Mouse (Mus musculus) lung, postnatal 14 days (tissue): ENCODE data around the gene Stx1a.

Experiments
- DNase-seq: peaks from one replicate; pipeline ENCODE4 v3.0.0; 2021

The Stx1a gene

DNA sequence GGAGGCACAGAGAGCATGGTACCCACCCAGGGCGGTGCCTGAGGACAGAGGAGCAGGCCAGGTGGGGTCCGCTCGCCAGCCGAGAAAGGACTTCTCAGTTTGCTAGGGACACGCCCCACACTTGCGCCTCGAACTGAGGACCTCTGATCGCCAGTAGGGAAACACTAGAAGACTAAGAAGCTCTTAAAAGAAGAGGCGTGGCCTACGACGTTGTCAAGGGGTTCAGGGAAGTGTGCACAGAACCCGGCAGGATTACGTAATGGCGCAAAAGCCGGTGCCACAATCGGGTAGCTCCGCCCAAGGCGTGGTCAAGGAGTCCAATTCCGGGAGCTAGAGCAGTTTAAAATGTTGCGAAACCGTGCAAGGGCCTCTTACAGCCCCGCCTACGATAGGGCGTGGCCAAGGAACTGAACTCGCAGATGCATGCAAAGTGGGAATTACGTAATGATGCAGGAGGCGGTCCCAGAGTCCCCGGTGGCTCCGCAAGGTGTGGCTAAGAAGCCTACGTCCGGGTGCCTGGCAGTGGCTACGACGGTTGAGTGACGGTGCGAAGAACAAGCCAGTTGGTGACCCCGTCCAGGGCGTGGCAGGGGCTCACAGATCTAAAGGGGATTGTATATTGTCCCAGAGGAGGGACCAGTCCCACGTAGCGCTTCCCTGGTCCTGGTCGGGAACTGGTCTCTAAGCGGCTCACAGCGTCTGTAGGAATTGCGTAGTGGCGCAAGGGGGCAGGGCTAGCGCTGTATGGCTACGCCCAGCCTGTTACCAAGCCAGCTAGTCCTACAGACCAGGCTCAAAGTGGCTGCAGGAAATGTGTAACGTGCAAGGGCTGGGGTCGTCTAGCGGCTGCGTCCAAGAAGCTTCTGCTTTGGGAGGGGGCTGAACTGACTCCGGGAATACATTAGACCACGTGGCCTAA is 14.4 kb upstream of the Stx1a start, which contains the start of gene Abhd11:
TSS of gene Abhd11 (plus strand) at position 482 of the 919 bp plus-strand sequence.
- peak; percentile 98 for DNase-seq

GRCm38 (mm10) chr5:135009590-135010319 is 13.5 kb upstream of the Stx1a start:
- DNase-seq = peak; percentile 86

GRCm38 (mm10) chr5:135010320-135010709 is 13.0 kb upstream of the Stx1a start:
- DNase-seq = no peak

DNA sequence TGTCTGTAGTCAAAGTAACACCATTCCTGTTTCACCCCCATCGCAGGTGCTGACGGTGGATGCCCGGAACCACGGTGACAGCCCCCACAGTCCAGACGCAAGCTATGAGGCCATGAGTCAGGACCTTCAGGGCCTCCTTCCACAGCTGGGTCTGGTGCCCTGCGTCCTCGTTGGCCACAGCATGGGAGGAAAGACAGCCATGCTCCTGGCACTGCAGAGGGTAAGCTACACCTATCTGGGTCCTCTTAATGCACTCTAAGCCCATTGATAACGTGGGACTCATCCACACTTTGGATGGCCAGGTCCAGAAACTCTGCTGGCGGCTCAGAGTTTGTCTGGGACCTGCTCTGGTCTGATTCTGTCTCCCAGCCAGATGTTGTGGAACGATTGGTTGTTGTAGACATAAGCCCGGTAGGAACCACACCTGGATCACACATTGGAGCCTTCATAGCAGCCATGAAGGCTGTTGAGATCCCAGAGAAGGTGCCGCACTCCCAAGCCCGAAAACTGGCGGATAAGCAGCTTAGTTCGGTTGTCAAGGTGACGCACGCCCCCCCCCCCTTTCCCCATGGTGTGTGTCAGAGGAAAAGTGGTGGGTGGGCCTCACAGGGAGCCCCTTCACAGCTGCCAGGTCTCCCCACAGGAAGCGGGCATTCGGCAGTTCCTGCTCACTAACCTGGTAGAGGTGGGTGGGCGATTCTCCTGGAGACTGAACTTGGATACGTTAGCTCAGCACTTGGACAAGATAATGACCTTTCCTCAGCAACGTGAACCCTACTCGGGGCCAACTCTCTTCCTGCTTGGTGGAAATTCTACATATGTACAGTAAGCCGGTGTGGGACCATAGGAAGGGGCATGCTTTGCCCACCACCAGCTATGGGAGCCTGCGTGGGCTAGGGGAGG is 12.2 kb upstream of the Stx1a start:
- DNase-seq = no peak

DNA sequence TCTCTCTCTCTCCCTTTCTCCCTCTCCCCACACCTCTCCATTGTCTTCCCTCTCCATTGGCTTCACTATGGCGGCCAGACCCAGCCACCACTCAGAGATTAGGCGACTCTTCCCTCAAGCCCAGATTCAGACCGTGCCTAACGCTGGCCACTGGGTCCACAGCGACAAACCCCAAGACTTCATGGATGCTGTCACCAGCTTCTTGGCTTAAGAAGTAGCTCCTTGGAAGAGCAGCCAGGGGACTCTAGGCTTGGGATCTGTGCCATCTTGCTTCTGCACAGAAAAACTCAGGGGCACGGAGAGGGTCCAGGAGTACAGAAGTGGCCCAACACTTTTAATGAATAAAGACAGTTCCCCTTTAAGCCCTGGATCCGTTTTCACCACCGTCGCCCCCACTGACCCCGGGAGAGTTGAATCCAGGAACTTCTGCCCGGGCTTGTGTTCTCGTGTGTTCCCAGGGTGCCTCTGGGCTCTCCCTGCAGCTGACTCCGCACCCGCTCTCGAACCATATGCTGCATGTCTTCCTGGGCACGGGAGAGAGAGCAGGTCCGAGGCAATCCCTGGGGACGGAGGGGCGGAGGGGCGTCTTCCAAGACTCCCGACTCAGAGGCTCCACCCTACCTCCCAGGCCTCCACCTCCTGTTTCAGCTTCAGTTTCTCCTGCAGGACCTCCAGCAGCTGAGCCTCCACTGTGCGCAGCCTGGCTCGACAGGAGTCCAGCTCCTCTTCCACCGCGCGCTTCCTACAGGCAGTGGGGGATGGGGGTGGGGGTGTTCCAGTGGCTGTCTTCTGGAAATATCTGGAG is 11.3 kb upstream of the Stx1a start:
- DNase-seq = no peak

- DNase-seq = peak; percentile 88
Measured at GRCm38 (mm10) chr5:135012671-135013441, 10.4 kb upstream of the Stx1a start.

- DNase-seq = peak; percentile 93
Measured at GRCm38 (mm10) chr5:135015497-135015896, 7.8 kb upstream of the Stx1a start.

DNA sequence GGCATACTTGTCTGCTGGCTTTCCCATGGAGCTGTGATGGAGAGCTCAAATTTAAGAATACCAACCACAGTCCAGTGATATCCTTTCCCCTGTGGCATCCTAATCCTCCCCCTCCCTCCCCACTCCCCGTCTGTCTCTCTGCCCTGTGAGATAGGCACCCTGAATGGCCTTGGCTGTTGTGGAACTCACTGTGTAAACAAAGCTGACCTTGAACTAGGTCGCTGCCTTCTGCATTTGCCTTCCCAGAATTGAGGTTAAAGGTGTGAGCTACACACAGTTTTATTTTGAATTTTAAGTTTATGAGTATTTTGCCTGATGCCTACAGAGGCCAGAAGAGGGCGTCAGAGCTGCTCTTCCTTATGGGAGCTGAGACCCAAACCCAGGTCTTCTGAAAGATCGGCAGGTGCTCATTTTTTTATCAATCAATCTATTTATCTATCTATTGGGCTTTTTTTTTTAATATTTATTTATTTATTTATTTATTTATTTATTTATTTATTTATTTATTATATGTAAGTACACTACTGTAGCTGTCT is 7.0 kb upstream of the Stx1a start:
- DNase-seq = no peak

- DNase-seq = peak; percentile 85
Measured at GRCm38 (mm10) chr5:135021814-135022213, 1.5 kb upstream of the Stx1a start.

DNA sequence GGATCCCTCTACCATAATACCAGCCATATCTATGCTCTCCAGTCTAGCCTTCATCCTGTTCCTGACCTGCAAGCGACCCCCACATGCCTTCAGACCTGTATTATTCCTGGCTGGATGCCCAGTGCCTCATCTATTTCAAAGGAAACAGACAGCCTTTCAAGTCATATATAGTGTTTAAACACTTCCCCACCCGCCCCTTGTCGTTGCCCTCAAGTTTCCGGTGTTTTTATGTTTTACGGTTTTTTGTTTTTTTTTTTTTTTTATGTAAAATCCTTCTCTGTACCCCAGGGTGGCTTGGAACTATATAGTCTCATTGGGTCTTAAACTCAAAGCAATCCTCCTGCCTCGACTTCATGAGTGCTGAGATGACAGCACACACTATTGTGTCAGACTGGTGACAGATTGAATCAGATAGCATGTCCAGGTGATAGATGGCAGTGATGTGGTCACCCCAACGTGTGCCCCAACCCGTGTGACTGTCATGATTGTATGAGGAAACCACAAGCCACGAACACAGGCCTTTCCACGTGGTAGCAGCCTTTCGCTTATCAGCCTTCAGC is 1.5 kb downstream of the Stx1a start:
- DNase-seq = no peak

- no peak for DNase-seq
Measured at GRCm38 (mm10) chr5:135025899-135026298, 2.6 kb downstream of the Stx1a start.

- peak; percentile 57 for DNase-seq
Measured at GRCm38 (mm10) chr5:135029007-135029854, 5.9 kb downstream of the Stx1a start.

GRCm38 (mm10) chr5:135032581-135032980 is 9.3 kb downstream of the Stx1a start:
- DNase-seq = no peak

- DNase-seq = no peak
Measured at GRCm38 (mm10) chr5:135034593-135034992, 11.3 kb downstream of the Stx1a start.

DNA sequence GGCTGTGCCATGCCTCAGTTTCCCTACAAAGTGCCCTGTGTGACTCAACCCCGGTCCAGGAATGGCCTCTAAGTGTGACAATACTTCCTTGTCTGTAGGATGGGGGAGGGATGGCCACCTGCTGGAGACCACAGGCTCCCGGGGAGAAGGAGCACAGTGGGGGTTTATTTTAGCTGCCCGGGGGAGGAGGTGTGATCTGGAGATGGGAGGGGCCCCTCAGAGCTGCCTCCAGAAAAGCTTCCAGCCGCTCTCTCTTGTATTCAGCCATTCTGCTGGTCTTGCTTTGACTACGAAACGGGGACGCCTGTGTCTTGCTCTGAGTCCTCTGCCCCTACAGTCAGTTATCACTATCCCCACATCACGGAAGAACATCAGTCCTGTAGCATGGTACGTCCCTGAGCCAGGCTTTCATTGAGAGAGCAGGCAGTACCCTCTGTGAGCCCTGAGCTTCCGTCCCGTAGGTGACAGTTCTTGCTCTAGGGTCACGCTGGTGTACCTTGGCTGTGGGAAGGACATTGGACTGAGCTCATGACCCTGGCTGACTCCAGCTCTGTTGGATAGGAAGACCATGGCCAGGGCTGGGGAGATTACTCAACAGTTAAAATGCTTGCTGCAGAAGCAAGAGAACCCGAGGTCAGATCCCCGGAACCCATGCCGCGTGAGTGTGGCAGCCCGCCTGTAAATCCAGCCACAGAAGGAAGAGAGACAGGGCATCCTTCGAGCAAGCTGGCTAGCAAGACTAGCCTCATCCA is 12.5 kb downstream of the Stx1a start:
- DNase-seq = no peak

GRCm38 (mm10) chr5:135037946-135038345 is 14.7 kb downstream of the Stx1a start:
- no peak for DNase-seq

- DNase-seq = no peak
Measured at GRCm38 (mm10) chr5:135039541-135039940, 16.3 kb downstream of the Stx1a start.

DNA sequence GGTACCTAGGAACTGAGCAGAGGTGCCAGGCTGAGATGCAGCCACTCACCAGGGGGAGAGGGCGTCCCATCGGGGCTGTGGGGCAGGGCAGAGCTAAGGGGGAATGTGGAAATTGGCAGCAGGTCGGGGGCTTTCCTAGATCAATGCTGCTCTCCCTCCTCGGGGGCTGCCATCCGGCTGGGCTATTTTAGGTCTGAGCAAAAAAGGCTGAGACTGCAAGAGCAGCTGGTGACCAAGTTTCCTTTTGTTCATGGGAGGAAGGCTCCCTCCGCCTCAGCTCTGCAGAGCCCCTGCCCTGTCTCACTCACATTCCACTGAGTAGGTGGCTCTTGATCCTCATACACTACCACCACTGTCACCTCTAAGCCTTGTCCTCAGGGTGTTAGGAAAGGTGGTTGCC is 16.8 kb downstream of the Stx1a start:
- no peak for DNase-seq

GRCm38 (mm10) chr5:135040777-135041176 is 17.5 kb downstream of the Stx1a start:
- no peak for DNase-seq
